Comparison of ENCODE assay signal across 8 mouse cellular contexts in genomic region chr3:88684236-88684979, GRCm38 (mm10). TPM values are rescaled to one million over a fixed set of nuclear protein-coding genes. Genes with fewer than 3 reads are reported as not detected.
DNase-seq lines count a peak whose midpoint lies in the region; ATAC-seq and TF ChIP-seq lines count a peak whose summit lies in the region.

No protein-coding gene starts in this region.

- no peak for DNase-seq in lung, adult 2 months
- no peak for DNase-seq in lung, postnatal 36 days
- DNase-seq in fibroblast of lung, adult 2 months (ENCODE audit: low read depth) = peak; percentile 15
- DNase-seq in kidney, postnatal 14 days = peak; percentile 12
- DNase-seq in right cerebral cortex, postnatal 25 days = no peak
- DNase-seq in gastrocnemius, postnatal 4 days (ENCODE audit: low spot score in 2 of 2) = no peak
- no peak for DNase-seq in adrenal gland, postnatal 25 days

- peaks cover 12% of the 10 kb centered on the region; the same call in 1 of the 2 replicates for H3K36me3 ChIP-seq in neural tube, embryonic 14.5 days (ENCODE audit: control insufficient read depth, insufficient read depth, low read length)

- H3K27ac ChIP-seq in neural tube, embryonic 14.5 days (ENCODE audit: low read depth, low read length) = peak overlapping the region; percentile 74; the same call in 1 of the 2 replicates

- no peak for TF ChIP-seq POLR2A in lung, adult 2 months (IDR thresholded peaks at IDR 0.05; ENCODE audit: borderline replicate concordance, extremely low read depth, low read depth, low read length)

- H3K27me3 ChIP-seq in neural tube, embryonic 14.5 days (ENCODE audit: control insufficient read depth, insufficient read depth, low read length) = no peaks in the 10 kb centered on the region

- H3K4me1 ChIP-seq in lung, adult 2 months (ENCODE audit: control insufficient read depth, insufficient read depth, low read length) = peaks cover 7% of the 10 kb centered on the region
- peaks cover 17% of the 10 kb centered on the region; the same call in 1 of the 2 replicates for H3K4me1 ChIP-seq in neural tube, embryonic 14.5 days (ENCODE audit: control insufficient read depth, insufficient read depth, low read length)

- H3K4me3 ChIP-seq in lung, adult 2 months (replicated peaks; ENCODE audit: extremely low read depth, low read depth, low read length) = peak overlapping the region; percentile 67
- H3K4me3 ChIP-seq in neural tube, embryonic 14.5 days (ENCODE audit: low read depth, low read length) = peak overlapping the region; percentile 90; the same call in 1 of the 2 replicates

- 41% methylated on average over 8 of the region's 8 CpGs for WGBS in lung, adult 2 months
- WGBS in neural tube, embryonic 14.5 days = 80% methylated on average over 6 of the region's 8 CpGs

- peak overlapping the region; percentile 60 for H3K4me2 ChIP-seq in neural tube, embryonic 14.5 days (ENCODE audit: low read depth, low read length)

- ATAC-seq in neural tube, embryonic 14.5 days (ENCODE audit: low read depth) = no peak

- H3K9ac ChIP-seq in neural tube, embryonic 14.5 days (replicated peaks; ENCODE audit: low read depth, low read length) = no peak overlapping the region

- TF ChIP-seq CTCF in lung, adult 2 months (IDR thresholded peaks at IDR 0.05; ENCODE audit: insufficient read depth, low read length) = no peak

- H3K9me3 ChIP-seq in neural tube, embryonic 14.5 days (ENCODE audit: control insufficient read depth, low read length) = no peaks in the 10 kb centered on the region

RNA-seq across cellular contexts. Expression of gene Khdc4, which starts 1.2 kb away (rescaled TPM):
- 46.7 and 51.4 TPM in 2 replicates for polyA plus RNA-seq in lung, adult 2 months (2012; rRNA removed)
- polyA plus RNA-seq in neural tube, embryonic 14.5 days (2014; fragmentation: Nextera tagmentation; extraction: Ambion mirVana) = 86.4 and 97.4 TPM in 2 replicates
- 10 to 100 TPM; 33.9 to 49.0 TPM for total RNA-seq in gastrocnemius, postnatal 4 days (2021)
- 64.9 and 69.4 TPM in 2 replicates for total RNA-seq in adrenal gland, postnatal 25 days (2021)

RNA-seq across cellular contexts. Expression of gene Rxfp4, which starts 31.5 kb away (rescaled TPM):
- polyA plus RNA-seq in lung, adult 2 months (2012; rRNA removed) = 0.41 and 0.76 TPM in 2 replicates
- not detected in 2 replicates for polyA plus RNA-seq in neural tube, embryonic 14.5 days (2014; fragmentation: Nextera tagmentation; extraction: Ambion mirVana)
- not detected for total RNA-seq in gastrocnemius, postnatal 4 days (2021)
- not detected in 2 replicates for total RNA-seq in adrenal gland, postnatal 25 days (2021)

RNA-seq across cellular contexts. Expression of gene Rit1, which starts 32.2 kb away (rescaled TPM):
- 49.0 and 71.7 TPM in 2 replicates for polyA plus RNA-seq in lung, adult 2 months (2012; rRNA removed)
- 60.1 and 62.1 TPM in 2 replicates for polyA plus RNA-seq in neural tube, embryonic 14.5 days (2014; fragmentation: Nextera tagmentation; extraction: Ambion mirVana)
- total RNA-seq in gastrocnemius, postnatal 4 days (2021) = 10 to 100 TPM; 32.1 to 33.2 TPM
- 48.7 and 65.4 TPM in 2 replicates for total RNA-seq in adrenal gland, postnatal 25 days (2021)

Comparison
In these comparisons a context has a peak if more than half of its experiments do, and no peak if none do; other contexts are left out.
1. DNase-seq: peak in fibroblast of lung, adult 2 months (single experiment) and kidney, postnatal 14 days (single experiment); none in lung, adult 2 months (single experiment), lung, postnatal 36 days (single experiment), right cerebral cortex, postnatal 25 days (single experiment), gastrocnemius, postnatal 4 days (0 of 2) and adrenal gland, postnatal 25 days (single experiment).